In the genomic region with DNA sequence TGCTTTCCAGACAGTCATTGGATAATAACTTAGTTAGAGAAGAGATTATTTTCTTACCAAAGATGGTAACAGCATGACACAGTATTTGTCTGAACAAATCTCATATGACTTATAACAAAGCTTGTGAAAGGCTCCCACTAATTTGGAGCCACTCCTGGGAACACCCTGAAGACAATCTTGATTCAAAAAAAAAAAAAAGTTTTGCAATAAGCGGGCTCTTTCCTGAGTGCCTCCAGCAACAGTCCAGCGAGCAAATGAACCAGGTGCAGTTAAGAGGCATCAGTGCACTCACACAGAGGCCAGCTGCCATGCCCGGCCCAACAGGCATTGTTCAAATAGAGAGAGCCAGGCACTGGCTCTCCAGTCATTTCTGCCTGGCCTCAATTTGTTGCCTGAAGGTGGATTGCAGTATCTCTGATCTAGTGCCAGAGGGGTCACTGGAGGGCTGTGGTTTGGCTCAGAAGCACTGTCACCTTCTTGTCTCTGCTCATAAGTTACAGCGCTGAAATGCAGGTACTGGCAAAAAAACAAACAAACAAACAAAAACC, we compare ENCODE assay signal across 15 mouse cellular contexts. TPM values are rescaled to one million over a fixed set of nuclear protein-coding genes. Genes with fewer than 3 reads are reported as not detected.
DNase-seq lines count a peak whose midpoint lies in the region; ATAC-seq and TF ChIP-seq lines count a peak whose summit lies in the region.
"Had no signal": no experiment of that assay in that cellular context is flagged by ENCODE, and none has a peak within 500 bp of the region (broad histone marks: within the 10 kb centered on the region; RNA-seq: fewer than 3 reads in every experiment).

No protein-coding gene starts in this region.

- no peak overlapping the region for H3K4me3 ChIP-seq in liver, adult 2 months (ENCODE audit: insufficient read depth, low read depth, low read length)
- H3K4me3 ChIP-seq in liver, embryonic 12.5 days, result no peak overlapping the region
- H3K4me3 ChIP-seq in intestine, embryonic 16.5 days (ENCODE audit: low read length), result no peak overlapping the region
- H3K4me3 ChIP-seq: liver, embryonic 13.5 days; stomach, embryonic 15.5 days had no signal

- H3K9ac ChIP-seq in liver, adult 2 months (ENCODE audit: low read depth, low read length), result no peak overlapping the region
- no peak overlapping the region for H3K9ac ChIP-seq in liver, embryonic 12.5 days
- no peak overlapping the region for H3K9ac ChIP-seq in intestine, embryonic 16.5 days (ENCODE audit: low read depth, low read length)
- H3K9ac ChIP-seq: liver, embryonic 13.5 days; stomach, embryonic 15.5 days had no signal

- TF ChIP-seq POLR2A in liver, adult 2 months (IDR thresholded peaks at IDR 0.05; ENCODE audit: extremely low read depth, insufficient read depth, low read length), result no peak

- 22% methylated on average over 4 of the region's 4 CpGs for WGBS in liver, adult 2 months
- WGBS in liver, embryonic 12.5 days (ENCODE audit: insufficient replicate concordance), result 63% methylated on average over 4 of the region's 4 CpGs
- WGBS in intestine, embryonic 16.5 days, result 60% methylated on average over 4 of the region's 4 CpGs

- no peak for ATAC-seq in liver, embryonic 12.5 days
- ATAC-seq in intestine, embryonic 16.5 days, result no peak

- no peak overlapping the region for H3K27ac ChIP-seq in liver, adult 2 months (replicated peaks; ENCODE audit: insufficient read depth, low read depth, low read length)
- no peak overlapping the region for H3K27ac ChIP-seq in liver, embryonic 12.5 days
- no peak overlapping the region for H3K27ac ChIP-seq in intestine, embryonic 16.5 days (ENCODE audit: low read length)
- H3K27ac ChIP-seq: liver, embryonic 13.5 days; stomach, embryonic 15.5 days had no signal

- H3K79me2 ChIP-seq in liver, adult 2 months (ENCODE audit: control insufficient read depth, insufficient read depth, low read length), result no peaks in the 10 kb centered on the region

- no peak for TF ChIP-seq CTCF in liver, adult 2 months (IDR thresholded peaks at IDR 0.05; ENCODE audit: low read depth, low read length)

- no peaks in the 10 kb centered on the region for H3K4me1 ChIP-seq in liver, adult 2 months (ENCODE audit: control insufficient read depth, insufficient read depth, low read length)
- no peaks in the 10 kb centered on the region for H3K4me1 ChIP-seq in liver, embryonic 12.5 days
- H3K4me1 ChIP-seq in intestine, embryonic 16.5 days (ENCODE audit: control insufficient read depth, insufficient read depth, low read length), result no peaks in the 10 kb centered on the region
- H3K4me1 ChIP-seq: liver, embryonic 13.5 days; stomach, embryonic 15.5 days had no signal

- DNase-seq in cerebellum, postnatal 10 days, result peak; percentile 30 to 41
- DNase-seq in cerebellum, postnatal 25 days, result no peak
- peak; percentile 88 for DNase-seq in liver, adult 2 months (ENCODE audit: extremely low read depth, low read depth, low spot score)
- DNase-seq in gonadal fat pad, adult 2 months (ENCODE audit: low read depth), result peak; percentile 85
- DNase-seq in retina, postnatal 1 day, result peak; percentile 64
- no peak for DNase-seq in spleen, postnatal 14 days (ENCODE audit: low spot score in 2 of 2)
- DNase-seq: cerebellum, adult 18-20 months; heart, adult 11 months; kidney, adult 8-10 months; kidney, postnatal 4 days; liver, embryonic 13.5 days; thymus, postnatal 14 days had no signal

- H3K27me3 ChIP-seq in liver, adult 2 months (ENCODE audit: control insufficient read depth, insufficient read depth, low read length), result no peaks in the 10 kb centered on the region
- no peaks in the 10 kb centered on the region for H3K27me3 ChIP-seq in liver, embryonic 12.5 days (replicated peaks)
- no peaks in the 10 kb centered on the region for H3K27me3 ChIP-seq in intestine, embryonic 16.5 days (replicated peaks; ENCODE audit: control insufficient read depth, insufficient read depth, low read length)
- H3K27me3 ChIP-seq: liver, embryonic 13.5 days; stomach, embryonic 15.5 days had no signal

- no peaks in the 10 kb centered on the region for H3K9me3 ChIP-seq in liver, embryonic 12.5 days (replicated peaks)
- H3K9me3 ChIP-seq in intestine, embryonic 16.5 days (ENCODE audit: control insufficient read depth, low read length), result no peaks in the 10 kb centered on the region
- H3K9me3 ChIP-seq: liver, embryonic 13.5 days; stomach, embryonic 15.5 days had no signal

- no peaks in the 10 kb centered on the region for H3K36me3 ChIP-seq in liver, adult 2 months (ENCODE audit: control insufficient read depth, insufficient read depth, low read length)
- no peaks in the 10 kb centered on the region for H3K36me3 ChIP-seq in liver, embryonic 12.5 days
- no peaks in the 10 kb centered on the region for H3K36me3 ChIP-seq in intestine, embryonic 16.5 days (ENCODE audit: control insufficient read depth, insufficient read depth, low read length)
- H3K36me3 ChIP-seq: liver, embryonic 13.5 days; stomach, embryonic 15.5 days had no signal

- no peak overlapping the region for H3K4me2 ChIP-seq in liver, embryonic 12.5 days
- no peak overlapping the region for H3K4me2 ChIP-seq in intestine, embryonic 16.5 days (ENCODE audit: low read depth, low read length)
- H3K4me2 ChIP-seq: liver, embryonic 13.5 days; stomach, embryonic 15.5 days had no signal

RNA-seq across cellular contexts. Expression of gene Smad1, which starts 34.7 kb away (rescaled TPM):
- 10.8 and 12.0 TPM in 2 replicates for total RNA-seq in liver, adult 2 months (2014; rRNA removed)
- polyA plus RNA-seq in liver, adult 2 months (2012; rRNA removed), result 17.5 and 25.5 TPM in 2 replicates
- 9.5 and 9.6 TPM in 2 replicates for polyA plus RNA-seq in liver, embryonic 12.5 days (2016; fragmentation: Nextera tagmentation; extraction: Ambion mirVana)
- polyA plus RNA-seq in gonadal fat pad, adult 2 months (2012; rRNA removed), result 35.7 and 39.8 TPM in 2 replicates
- 33.4 and 33.6 TPM in 2 replicates for polyA plus RNA-seq in intestine, embryonic 16.5 days (2015; fragmentation: Nextera tagmentation; extraction: Ambion mirVana)

Comparison
In these comparisons a context has a peak if more than half of its experiments do, and no peak if none do; other contexts are left out.
1. DNase-seq: peak in cerebellum, postnatal 10 days (2 of 2), liver, adult 2 months (single experiment), gonadal fat pad, adult 2 months (single experiment) and retina, postnatal 1 day (single experiment); none in cerebellum, postnatal 25 days (0 of 2) and spleen, postnatal 14 days (0 of 2).